Mouse (Mus musculus): Measurements from ENCODE around the gene Fut7.
A peak's percentile ranks its signal among the peaks of the same experiment; 100 is the strongest.

DNA sequence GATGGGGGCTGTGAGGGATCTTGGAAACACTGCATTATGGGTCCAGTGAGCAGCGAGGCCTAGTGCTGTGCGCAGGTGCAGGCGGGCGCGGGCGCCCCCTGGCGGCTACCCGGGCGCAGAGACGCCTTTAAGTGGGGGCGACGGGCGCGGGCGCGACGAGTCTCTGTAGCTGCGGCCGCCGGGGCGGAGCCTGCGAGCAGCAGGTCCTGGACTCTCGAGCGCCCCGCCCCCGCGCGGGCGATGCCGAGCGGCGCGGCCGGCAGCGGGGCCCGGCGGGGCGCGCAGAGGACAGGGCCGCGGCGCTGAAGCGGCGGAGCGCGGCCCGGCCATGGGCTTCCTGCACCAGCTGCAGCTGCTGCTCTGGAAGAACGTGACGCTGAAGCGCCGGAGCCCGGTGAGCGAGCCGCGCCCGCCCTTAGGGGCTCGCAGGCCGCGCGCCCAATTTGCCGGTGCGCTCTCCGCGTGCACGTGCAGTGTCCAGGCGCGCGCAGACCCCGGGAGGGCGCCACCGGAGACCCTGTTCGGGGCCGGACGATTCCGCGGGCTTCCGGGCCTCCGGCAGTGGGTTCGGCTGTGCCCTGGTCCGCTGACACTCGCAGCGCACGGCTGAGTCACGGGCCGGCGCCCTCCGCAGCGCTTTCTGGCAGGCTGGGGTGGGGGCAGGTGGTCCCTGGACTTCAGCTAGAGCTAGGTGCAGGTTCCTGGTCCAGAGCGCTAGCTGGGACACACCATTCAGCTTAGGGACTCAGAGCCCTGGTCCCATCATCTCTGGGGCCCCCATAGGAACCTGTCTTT is 5.6 kb downstream of the Fut7 start, which contains the start of gene Abca2:
- TF ChIP-seq CTCF (IDR thresholded peaks at IDR 0.05; ENCODE audit: insufficient read depth, low read depth, low read length) (peak; percentile 93), POLR2A (IDR thresholded peaks at IDR 0.05; ENCODE audit: insufficient read depth, low read depth, low read length) (peak; percentile 40)

Data from olfactory bulb, adult 2 months (tissue).